Mouse (Mus musculus) lung, postnatal 36 days (tissue): Measurements from ENCODE around the gene Csrnp1.
"Not testable (repeated sequence)": the region's sequence is repeated elsewhere in the genome, so short reads cannot be mapped to it uniquely, and the experiment has no call there.

ENCODE experiments used
- DNase-seq: peaks from one replicate; pipeline ENCODE4 v3.0.0; 2022; ENCODE audit warnings: mixed read lengths

Csrnp1 gene

GRCm38 (mm10) chr9:119984536-119985011, at the start of gene Csrnp1:
TSS of gene Csrnp1 (minus strand) at chr9:119984658.
- no peak for DNase-seq

GRCm38 (mm10) chr9:120032710-120033109, 48.3 kb upstream of the Csrnp1 start:
- DNase-seq, result no peak

- DNase-seq, result no peak
Measured at GRCm38 (mm10) chr9:120030421-120030820, 46.0 kb upstream of the Csrnp1 start.

- no peak for DNase-seq
Measured at GRCm38 (mm10) chr9:120029880-120030279, 45.4 kb upstream of the Csrnp1 start.

- DNase-seq, result peak; percentile 62
Measured at GRCm38 (mm10) chr9:120027401-120028151, 43.1 kb upstream of the Csrnp1 start.

GRCm38 (mm10) chr9:120024625-120025024, 40.2 kb upstream of the Csrnp1 start:
- DNase-seq, result no peak

- DNase-seq, result no peak
Measured at GRCm38 (mm10) chr9:120024171-120024570, 39.7 kb upstream of the Csrnp1 start.

- DNase-seq, result no peak
Measured at GRCm38 (mm10) chr9:120023086-120023811, 38.8 kb upstream of the Csrnp1 start, which contains the start of gene Xirp1. TSS of gene Xirp1 (minus strand) at chr9:120023598.

- DNase-seq, result no peak
Measured at GRCm38 (mm10) chr9:120021164-120021563, 36.7 kb upstream of the Csrnp1 start.

GRCm38 (mm10) chr9:120020285-120020890, 35.9 kb upstream of the Csrnp1 start:
- DNase-seq, result peak; percentile 88

GRCm38 (mm10) chr9:120016956-120017355, 32.5 kb upstream of the Csrnp1 start:
- DNase-seq, result no peak

- DNase-seq, result no peak
Measured at GRCm38 (mm10) chr9:120014828-120015227, 30.4 kb upstream of the Csrnp1 start.

GRCm38 (mm10) chr9:120013251-120013820, 28.9 kb upstream of the Csrnp1 start:
- DNase-seq, result no peak

- DNase-seq, result no peak
Measured at GRCm38 (mm10) chr9:120012781-120013180, 28.3 kb upstream of the Csrnp1 start.

- not testable (repeated sequence) for DNase-seq
Measured at GRCm38 (mm10) chr9:120012161-120012560, 27.7 kb upstream of the Csrnp1 start.

GRCm38 (mm10) chr9:120011533-120011932, 27.1 kb upstream of the Csrnp1 start:
- DNase-seq, result peak; percentile 90

- peak; percentile 99 for DNase-seq
Measured at GRCm38 (mm10) chr9:120010781-120011511, 26.5 kb upstream of the Csrnp1 start.

GRCm38 (mm10) chr9:120009871-120010270, 25.4 kb upstream of the Csrnp1 start:
- no peak for DNase-seq

- DNase-seq, result peak; percentile 29
Measured at GRCm38 (mm10) chr9:120009226-120009841, 24.9 kb upstream of the Csrnp1 start.

GRCm38 (mm10) chr9:120007833-120008232, 23.4 kb upstream of the Csrnp1 start:
- no peak for DNase-seq

- no peak for DNase-seq
Measured at GRCm38 (mm10) chr9:120005936-120006335, 21.5 kb upstream of the Csrnp1 start.

- DNase-seq, result no peak
Measured at GRCm38 (mm10) chr9:120002893-120003292, 18.4 kb upstream of the Csrnp1 start.
